Mouse (Mus musculus): ENCODE measurements around the gene Phyhipl.

DNA sequence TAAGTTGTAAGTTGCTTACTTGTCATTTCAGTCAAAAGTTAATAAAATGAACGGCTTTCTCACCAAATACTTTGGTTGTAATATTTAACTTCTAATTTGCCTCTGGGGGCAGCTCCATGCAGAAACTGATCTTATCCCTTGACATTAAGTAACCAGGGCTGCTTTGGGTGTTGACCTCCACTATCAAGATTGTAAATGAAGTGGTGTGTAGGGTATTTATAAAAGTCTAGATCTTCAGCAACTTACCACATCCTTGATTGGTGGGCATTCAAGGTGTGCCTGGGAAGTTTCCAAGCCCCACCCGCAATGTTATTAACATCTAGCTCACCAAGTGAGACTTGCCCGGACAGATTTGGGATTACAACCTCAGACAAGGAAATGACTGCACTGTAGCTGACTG, 42.2 kb upstream of the Phyhipl start:
- TF ChIP-seq CTCF (IDR thresholded peaks at IDR 0.05; ENCODE audit: low read depth) = no peak
- TF ChIP-seq EP300 (IDR thresholded peaks at IDR 0.05; ENCODE audit: low read depth) = no peak
